Mouse (Mus musculus) adrenal gland, postnatal 4 days (tissue): ENCODE data around the gene Nr1h3. TPM values are rescaled to one million over a fixed set of nuclear protein-coding genes. Genes with fewer than 3 reads are reported as not detected.
"Not testable (repeated sequence)": the region's sequence is repeated elsewhere in the genome, so short reads cannot be mapped to it uniquely, and the experiment has no call there.

Experiments used
- DNase-seq, 2 experiments: peaks; one replicate each; pipeline ENCODE4 v3.0.0; 2021 to 2022; ENCODE audit warnings: low spot score in 2 of 2, mixed read lengths in 2 of 2
- long read RNA-seq, 2 experiments: library from polyadenylated mRNA; stranded (forward); transcript quantifications; one replicate each; pipeline ENCODE4 v2.0.0; 2021
- total RNA-seq, 2 experiments: library from RNA; stranded (reverse); gene quantifications; 2 replicates each; pipeline ENCODE4 v1.2.3; 2021

Nr1h3 gene
- 10 to 100 TPM; 10.3 to 11.5 TPM for total RNA-seq
- long read RNA-seq, experiment 1, partial matches to known transcripts: 3 of 15 reads
- long read RNA-seq, experiment 1, other reads (novel, unspliced or antisense): 7 of 15 reads
- long read RNA-seq, experiment 2, transcript Nr1h3-202 (10 exons, 1,738 nt): major isoform, 6 of 20 reads
- long read RNA-seq, experiment 2, partial matches to known transcripts: 1 of 20 reads
- long read RNA-seq, experiment 2, other reads (novel, unspliced or antisense): 10 of 20 reads

DNA sequence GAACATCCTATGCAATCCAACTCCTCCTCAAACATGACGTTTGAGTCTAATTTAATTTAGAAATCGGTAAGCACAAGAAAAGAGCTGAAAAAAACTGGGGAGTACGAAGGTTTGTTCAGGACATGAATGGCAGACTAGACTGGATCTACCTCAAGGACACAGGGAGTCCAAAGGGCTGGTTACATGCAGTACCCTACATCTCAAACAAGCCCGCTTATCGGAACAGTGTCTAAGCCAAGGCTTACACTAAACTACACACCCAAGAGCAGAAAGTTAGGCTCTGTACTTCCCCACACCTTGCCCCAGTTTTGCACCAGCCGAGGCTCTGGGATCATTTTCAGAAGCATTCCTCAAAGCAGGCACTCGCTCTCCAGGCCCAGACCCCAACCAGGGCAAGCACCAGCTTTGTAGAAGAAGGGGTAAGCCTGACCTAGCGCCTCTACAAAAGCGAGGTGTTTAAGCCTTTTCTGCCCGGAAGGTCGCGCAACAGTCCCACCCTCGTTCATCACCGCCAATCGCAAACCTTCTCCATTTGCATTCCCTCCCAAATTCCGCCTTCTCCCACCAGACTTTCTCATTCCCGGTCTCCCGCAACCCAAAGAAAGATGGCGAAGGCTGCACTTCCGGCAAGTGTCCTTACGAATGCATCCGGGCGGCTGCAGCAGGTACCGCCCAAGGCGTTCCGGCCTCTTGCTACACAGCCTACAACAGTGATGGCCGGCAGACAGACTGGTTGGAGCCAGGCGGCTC lies at the start of gene Nr1h3, which contains the start of gene Acp2:
Nr1h3 (minus strand) TSS at position 613 of the 750 bp plus-strand sequence.
Acp2 (plus strand) TSS at position 664 of the 750 bp plus-strand sequence.
- DNase-seq: peak; percentile 87 to 91

DNA sequence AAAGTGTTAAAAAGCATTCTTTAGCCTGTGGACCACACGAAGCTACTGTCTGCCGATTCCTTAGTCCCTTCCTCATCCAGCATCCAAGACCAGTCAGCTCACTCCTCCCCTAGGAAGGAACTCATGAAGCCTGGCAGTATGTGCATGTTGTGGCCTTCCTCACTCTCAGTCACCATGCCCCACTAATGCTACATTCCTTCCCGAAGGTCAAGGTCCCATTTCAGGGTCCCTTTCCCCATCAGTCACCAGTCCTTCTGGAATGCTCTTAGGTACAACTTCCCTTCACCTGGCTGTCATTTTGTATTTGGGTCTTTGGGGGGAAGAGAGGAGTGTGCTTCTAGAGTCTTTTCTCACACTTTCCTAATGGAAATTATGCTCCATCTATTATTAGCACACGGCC lies 49.4 kb upstream of the Nr1h3 start:
- no peak for DNase-seq

DNA sequence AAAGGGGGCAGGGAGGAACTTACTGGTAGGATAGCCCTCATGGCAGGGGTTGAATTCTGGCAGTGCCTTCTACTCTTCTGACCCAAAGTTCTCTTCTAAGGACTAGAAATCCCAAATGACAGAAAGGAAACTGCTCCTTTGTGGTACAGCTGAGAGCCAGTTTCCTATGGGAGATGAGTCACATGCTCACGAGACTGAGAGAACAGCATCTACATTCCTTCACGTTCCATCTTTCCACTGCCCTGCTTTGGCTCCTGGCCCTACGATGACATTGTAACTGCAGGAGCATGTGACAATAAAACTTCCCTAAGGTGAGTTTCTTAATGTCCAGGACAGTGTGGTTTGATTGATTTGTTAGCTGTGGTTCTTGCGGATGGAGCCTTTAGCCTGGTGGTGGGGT lies 45.7 kb upstream of the Nr1h3 start:
- DNase-seq: no peak

DNA sequence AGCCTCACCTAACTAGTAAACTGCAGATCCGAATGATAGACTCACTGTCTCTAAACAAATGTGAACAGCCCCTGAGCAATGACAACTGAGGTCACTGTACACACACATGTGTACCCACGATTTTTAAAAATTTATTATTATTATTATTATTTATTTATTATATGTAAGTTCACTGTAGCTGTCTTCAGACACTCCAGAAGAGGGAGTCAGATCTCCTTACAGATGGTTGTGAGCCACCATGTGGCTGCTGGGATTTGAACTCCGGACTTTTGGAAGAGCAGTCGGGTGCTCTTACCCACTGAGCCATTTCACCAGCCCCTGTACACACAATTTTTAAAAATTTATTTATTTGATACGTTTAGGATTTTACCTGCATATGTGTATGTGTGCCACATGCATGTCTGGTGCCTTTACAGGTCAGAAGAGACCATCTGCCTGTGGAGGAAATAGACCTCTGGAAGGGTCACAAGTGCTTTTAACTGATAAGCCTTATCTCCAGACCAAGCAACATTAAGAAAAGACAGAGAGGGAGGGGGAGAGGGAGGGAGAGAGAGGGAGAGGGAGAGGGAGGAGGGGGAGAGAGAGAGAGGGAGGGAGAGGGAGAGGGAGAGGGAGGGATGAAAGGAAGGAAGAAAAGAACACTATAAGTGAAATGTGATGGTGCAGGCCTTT lies 42.1 kb upstream of the Nr1h3 start:
- no peak for DNase-seq

DNA sequence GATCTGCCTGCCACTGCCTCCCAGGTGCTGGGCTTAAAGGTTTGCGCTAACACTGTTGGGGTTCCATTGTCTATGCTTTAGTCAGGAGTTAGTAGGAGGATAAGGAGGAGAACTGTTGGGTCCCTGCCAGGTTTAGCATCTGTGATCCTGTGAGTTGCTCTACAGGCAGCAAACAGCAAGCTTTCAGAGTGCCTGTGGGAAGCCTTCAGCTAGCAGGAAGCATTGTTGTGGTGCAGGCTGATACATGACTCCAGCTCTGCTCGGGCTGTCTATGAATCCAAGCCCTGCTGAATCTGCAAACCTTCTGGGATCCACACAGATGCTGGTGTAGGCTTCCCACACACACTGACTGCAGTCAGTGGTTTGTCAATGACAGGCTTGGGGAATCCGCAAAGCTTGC lies 40.8 kb upstream of the Nr1h3 start:
- no peak for DNase-seq

DNA sequence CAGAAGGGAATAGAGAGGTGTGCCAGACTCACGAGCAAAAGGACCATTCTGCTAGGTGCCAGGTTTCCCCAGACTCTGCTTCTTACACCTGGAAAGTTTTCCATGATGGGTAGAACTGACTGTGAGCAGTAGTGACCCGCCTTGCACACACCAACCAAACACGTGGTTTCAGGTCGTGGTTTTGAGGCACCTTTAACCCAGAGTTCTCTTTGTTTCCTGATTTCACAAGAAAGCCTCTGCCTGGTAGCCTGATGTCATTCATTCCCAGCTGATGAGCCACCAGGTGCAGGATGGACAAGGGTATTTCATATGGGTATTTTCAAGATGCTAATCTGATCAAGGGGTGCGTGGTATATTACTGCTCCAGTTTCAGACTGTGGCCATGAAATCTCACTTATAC lies 39.9 kb upstream of the Nr1h3 start:
- no peak for DNase-seq

DNA sequence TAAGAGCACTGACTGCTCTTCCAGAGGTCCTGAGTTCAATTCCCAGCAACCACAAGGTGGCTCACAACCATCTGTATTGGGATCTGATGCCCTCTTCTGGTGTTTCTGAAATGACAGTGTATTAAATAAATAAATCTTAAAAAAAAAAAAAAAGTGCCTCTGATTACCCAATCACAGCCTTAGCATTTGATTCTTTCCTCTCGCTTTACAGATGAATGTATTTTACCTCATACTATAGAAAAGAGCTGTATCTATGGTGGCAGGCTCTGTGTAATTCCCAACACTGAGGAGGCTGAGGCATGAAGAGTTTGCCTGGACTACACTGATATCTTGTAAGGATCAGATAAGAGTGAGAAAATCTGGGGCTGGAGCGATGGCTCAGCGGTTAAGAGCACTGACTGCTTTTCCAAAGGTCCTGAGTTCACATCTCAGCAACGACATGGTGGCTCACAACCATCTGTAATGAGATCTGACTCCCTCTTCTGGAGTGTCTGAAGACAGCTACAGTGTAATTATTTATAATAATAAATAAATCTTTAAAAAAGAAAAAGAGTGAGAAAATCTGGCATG lies 35.0 kb upstream of the Nr1h3 start:
- DNase-seq: not testable (repeated sequence)

DNA sequence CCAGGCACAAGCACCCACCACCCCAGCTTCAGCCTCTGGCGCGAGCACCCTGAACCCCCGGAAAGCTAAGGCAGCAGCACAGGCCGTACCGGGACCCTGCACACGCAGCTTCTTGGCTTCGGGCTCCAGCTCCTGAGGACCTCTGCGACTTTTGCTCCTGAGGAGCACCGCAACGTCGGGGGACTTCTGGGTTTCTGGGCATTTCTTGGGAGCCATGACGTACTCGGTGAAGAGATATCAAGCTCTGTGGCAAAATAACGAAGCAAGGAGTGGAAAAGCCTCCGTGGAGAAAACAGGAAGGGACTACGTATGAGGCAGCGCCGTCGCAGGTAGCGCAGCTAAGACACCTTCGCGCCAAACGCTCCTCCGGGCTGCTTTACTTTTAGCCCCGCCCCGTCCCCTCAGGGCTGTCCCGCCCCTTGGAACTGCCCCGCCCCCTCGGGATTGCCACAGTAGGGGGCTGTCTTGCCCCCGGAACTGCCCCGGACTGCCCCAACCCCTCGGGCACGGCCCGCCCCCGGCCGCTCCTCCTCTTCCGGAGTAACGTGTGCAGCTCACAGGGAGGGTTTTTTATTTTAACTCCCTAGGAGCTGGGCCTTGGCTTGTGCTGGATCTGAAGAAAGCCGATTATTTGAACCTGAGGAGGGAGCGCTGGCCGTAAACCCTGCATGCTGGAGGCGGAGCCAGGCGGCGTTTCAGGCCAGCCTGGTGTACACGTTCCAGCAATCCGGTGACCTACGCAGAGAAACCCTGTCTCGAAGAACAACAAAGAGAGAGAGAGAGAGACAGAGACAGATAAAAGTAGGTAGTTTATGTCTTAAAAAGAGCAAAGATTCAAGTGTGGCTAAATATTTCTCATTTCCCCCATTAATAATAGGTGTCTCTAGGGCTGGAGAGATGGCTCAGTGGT lies 34.2 kb upstream of the Nr1h3 start, which contains the start of gene Ddb2:
Ddb2 (minus strand) TSS at position 382 of the 910 bp plus-strand sequence.
- peak; percentile 81 to 95 for DNase-seq

DNA sequence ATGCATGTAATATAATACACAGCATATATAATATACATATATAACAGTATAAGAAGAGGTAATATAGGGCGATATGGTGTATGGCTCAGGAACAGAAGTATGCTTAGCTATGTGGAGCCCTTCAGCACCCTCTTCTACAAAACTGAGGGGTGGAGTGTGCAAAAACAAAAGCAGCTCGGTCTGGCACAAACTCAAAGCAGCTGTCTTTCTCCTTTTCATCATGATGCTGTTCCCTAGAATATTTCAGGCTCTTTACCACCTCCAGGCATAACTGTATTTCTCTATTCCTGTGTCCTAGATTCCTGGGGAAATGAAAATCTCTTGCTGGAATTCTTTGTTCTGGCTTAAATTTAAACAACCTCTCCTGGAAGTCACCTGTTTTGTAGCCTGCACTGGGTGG lies 27.1 kb upstream of the Nr1h3 start:
- no peak for DNase-seq

DNA sequence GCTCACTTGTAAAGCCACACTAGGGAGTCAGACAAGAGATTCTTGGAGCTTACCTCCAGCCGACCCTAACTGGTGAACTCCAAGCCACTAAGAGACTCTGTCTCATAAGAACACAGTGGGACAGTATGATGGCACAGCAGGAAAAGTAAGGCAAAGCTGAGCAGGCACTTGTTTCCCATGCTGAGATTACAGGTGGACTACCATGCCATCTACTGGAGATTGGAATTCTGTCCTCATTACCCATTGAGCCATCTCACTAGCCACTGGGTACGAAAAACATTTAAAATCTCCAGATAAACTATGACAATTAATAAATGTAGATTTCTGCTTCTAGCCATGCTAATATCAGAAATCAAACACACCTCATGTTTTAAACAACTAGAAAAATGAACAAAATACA lies 21.0 kb upstream of the Nr1h3 start:
- DNase-seq: no peak

DNA sequence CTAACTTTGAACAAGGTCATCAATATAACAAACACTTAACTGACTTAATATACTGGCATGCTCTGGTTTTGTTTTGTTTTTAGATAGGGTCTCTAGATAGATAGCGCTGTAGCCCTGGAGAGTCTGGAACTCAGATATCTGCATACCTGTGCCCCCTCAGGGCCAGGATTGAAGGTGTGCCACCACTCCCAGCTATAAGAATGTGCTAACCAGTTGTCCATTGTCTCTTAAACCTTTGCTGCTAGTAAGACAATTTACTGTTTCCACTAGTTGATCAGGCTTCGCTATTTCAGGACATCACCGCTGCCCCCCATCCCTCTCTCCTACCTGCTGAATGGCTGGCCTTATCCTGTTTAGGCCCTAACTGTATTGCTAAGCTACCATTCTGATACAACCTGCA lies 17.9 kb upstream of the Nr1h3 start:
- no peak for DNase-seq

DNA sequence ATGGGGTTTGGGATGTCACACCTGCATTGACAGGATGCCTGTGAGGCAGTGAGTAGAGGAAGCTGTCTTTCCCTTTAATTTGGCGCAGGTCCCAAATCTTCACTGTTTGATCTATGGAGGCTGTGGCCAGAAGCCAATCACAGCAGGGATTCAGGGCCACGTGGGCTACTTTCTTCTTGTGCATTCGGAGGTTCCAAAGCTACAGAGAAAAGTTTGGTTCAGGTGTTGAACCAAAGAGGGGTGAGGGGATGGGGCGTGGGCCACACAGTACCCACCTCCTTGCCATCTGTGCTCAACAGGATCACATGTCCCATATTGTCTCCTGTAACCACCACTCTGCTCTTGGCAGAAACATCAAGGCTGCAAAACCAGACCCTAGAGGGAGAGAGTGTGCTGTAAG lies 14.4 kb upstream of the Nr1h3 start:
- DNase-seq: no peak

DNA sequence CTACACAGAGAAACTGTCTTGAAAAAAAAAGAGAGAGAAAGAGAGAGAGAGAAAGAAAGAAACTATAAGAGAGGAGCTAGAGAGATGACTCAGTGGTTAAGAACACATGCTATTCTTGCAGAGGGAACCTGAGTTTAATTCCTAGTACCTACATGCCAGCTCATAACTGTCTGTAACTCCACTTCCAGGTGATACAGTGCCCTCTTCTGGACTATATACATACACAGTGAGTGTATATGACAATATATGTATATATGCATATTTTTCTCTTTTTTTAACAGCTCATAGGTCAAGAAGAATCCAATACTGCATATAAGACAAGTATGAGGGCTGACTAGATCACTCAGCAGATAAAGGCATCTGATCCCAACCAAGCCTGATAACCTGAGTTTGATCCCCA lies 10.7 kb upstream of the Nr1h3 start:
- no peak for DNase-seq

DNA sequence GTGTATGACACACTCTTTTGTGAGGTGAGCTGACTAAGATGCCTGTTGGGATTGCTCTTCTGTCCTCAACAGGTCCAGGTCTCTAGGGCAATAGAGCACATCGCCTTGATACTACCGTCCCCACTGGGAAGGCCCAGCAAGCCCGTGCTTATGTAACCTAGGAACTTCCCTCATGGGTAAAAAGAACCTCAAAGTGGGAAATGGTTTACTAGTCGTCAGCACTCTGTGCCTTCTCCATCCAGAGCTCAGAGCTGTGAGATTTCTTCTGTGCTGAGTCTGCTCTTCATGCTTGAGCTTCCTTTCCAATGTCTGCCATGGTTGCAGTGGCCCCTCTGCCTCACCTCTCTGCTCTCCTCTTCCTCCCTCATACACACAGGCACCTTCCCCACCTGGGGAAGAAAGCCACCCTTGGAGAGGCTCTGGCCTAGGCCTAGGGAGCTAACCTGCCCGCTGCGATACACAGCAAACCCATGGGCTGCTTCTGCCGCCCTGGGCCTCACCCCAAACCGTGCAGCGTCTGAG lies 3.7 kb upstream of the Nr1h3 start:
- no peak for DNase-seq

DNA sequence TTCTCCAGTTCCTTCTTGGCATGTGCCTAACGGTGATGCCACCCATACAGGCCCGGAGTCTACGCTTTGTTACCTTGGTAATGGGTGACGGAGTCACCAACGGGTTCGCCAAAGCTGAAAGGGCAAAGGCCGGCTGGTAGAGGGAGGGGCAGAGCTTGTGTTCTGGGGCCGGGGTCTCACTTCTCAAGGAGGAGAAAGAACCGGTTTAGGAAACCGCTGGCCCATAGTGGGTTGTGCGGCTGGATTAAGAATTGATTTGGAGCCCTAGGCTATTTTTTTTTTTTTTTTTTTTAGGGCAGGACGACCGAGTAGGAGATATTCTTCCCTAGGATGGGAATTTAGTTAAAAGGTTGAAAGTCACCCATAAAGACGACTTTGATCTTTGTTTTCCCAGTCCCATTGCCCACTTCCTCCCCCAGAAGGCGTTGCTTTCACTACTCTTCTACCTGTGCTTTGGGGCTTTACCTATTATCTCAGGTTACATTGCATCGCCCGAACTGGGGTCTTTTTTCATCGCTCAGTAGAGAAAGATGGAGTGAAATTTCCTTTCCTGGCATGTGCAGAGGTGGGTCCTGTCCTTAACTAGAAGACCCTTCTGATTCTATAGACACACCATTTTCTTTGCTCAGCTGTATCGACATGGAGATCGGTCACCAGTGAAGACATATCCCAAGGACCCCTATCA lies 480 bp upstream of the Nr1h3 start:
- DNase-seq: no peak

DNA sequence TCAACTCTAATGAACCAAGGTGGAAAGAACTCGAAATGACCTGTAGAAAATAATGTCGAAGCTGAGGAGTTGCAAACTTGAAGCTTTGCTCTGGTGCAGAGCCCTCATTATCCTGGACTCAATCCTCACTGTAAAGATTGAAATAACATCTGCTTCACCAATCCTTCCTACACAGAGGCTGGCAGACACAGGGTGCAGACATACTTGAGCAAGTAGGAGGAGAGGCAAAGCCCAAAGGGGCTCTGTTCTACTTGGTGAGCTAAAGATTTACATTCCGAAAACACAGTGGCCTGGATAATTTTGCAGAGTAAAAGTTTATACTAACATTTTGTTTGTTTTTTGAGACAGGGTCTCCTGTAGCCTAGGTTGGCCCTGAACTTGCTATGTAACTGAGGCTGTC lies 3.7 kb downstream of the Nr1h3 start:
- no peak for DNase-seq

DNA sequence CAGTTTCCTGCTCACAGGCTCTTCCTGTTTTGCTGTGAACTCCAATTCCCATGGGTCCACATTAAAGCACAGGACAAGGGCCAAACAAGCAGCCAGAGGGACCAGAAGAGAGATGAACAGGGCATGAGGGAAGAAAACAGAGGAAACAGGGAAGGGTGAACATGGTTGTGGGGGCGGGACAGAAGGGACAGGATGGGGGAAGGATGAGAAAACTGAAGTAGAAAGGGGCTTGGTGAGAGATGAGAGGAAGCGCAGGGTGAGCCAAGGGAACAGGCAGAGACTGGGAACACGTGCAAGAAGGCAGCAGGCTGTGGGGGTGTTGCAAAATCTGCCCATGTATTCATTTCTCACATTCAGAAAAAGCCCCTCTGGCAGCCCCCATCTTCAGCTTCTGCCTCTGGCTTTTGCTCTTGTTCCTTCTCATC lies 6.0 kb downstream of the Nr1h3 start:
- no peak for DNase-seq

DNA sequence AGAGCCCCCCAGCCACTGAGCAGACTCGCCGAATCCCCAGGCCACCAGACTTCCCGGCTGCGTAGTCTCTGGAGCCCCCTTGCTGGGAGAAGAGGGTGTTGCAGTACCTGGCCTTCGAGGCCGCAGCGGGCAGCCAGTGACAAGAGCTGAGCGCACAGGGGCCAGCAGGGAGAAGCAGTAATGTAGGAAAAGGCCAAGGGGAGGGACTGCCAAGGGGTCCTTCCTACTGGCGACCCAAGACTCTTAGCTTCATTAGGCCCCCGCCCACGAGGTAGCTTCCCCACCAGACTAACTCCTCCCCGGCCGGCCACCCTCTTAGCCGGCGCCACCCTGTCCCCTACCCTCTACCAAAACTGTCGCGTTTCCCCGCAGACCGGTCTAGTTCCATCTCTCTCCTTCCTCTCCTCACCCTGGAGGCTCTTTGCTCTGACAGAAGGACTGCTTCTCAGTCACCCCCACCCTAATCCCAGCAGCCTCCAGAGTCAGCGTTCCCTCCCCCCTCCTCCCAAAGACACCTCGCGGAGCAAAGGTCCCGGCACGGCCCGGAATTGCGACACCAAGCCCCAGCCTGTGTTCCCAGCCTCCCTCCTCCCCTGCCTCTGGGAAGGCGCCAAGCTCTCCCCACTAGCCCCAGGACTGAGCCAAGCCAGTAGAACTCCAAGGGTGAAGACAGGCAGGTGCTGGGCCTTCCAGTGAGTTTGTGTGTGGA lies 7.9 kb downstream of the Nr1h3 start:
- peak; percentile 45 to 66 for DNase-seq

DNA sequence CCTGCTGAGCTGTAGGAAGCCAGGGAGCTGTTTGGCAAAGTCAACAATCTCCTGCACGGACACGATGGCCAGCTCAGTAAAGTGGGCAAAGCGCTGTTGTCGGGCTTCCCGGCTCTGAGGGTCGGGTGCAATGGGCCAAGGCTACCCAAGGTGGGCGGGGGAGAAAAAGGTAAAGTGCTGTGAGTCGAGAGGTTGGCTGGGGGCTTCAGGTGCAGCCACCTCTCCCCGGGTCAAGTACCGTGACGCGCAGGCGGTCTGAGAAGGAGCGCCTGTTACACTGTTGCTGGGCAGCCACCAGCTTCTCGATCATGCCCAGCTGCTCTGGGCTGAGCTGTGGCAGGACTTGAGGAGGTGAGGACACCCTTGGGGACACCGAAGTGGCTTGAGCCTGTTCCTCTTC lies 12.1 kb downstream of the Nr1h3 start:
- no peak for DNase-seq
